Mouse (Mus musculus) cerebral cortex, adult 2 months (tissue): Measurements from ENCODE around the gene Trim61.

Experiments used
- WGBS: fragments of 180-500 bp; shearing (Covaris S2); methylation state at CpG from one replicate; pipeline ENCODE4 v1.1.7; 2018; 5-methylcytosine and 5-hydroxymethylcytosine counted together

Trim61 gene

DNA sequence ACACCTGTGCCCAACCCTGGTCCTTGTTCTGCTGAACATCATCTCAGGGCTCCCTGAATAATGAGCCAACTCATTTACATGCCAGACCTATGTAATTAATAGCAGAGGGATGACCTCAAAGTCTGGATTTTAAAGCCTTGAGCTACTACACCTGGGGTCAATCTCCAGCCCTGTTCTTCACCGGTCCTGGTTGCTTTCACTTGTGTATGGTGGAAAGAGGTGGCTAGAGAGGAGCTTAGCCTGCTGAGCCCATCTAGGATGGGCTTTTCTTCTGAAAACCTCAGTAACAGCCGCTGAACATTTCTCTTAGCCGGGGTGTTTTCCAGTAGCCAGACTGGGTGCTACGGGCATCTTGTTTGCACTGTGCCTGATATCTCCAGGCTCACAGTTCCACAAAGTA lies 30.6 kb downstream of the Trim61 start, which contains the start of gene Trim75:
Trim75 (minus strand) TSS at position 101 of the 400 bp plus-strand sequence.
- WGBS: 93% methylated on average over 4 of the region's 4 CpGs

GRCm38 (mm10) chr8:64983150-64983897 lies 35.0 kb downstream of the Trim61 start:
- 78% methylated on average over 20 of the region's 20 CpGs for WGBS
